Comparison of ENCODE assay signal across 20 mouse cellular contexts in the genomic region with DNA sequence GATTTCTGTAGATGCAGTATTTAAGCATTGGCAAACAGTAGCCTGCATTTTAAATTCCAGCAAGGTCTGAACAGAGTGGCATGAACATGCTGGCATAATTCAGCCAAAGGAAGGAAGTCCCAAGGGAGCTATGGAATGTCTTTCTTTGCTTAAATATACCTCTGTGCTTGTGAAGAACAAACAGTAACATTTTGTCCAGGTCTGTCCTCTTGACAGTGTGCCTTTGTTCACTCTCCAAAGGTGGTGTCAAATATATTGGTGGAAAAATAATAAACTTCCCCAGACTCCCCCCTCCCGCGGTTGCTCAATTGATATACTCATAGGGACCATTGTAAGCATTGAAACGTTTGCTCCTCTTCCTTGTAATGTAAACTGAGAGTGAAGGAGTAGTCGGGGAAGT.
DNase-seq lines count a peak whose midpoint lies in the region; ATAC-seq and TF ChIP-seq lines count a peak whose summit lies in the region.
"Had no signal": no experiment of that assay in that cellular context is flagged by ENCODE, and none has a peak within 500 bp of the region (broad histone marks: within the 10 kb centered on the region; RNA-seq: fewer than 3 reads in every experiment).

No protein-coding gene starts in this region.

- H3K9me3 ChIP-seq in embryonic facial prominence, embryonic 11.5 days (replicated peaks; ENCODE audit: control insufficient read depth, low read length), result no peaks in the 10 kb centered on the region
- no peaks in the 10 kb centered on the region for H3K9me3 ChIP-seq in embryonic facial prominence, embryonic 10.5 days
- H3K9me3 ChIP-seq in heart, embryonic 14.5 days (ENCODE audit: control insufficient read depth, low read length), result no peaks in the 10 kb centered on the region
- H3K9me3 ChIP-seq in lung, embryonic 14.5 days (ENCODE audit: low read depth, low read length), result no peaks in the 10 kb centered on the region
- H3K9me3 ChIP-seq: forebrain, embryonic 15.5 days; hindbrain, embryonic 15.5 days; neural tube, embryonic 12.5 days had no signal

- peaks cover 4% of the 10 kb centered on the region for H3K79me2 ChIP-seq in myocyte (ENCODE audit: control insufficient read depth, insufficient read depth)

- TF ChIP-seq CTCF in lung, embryonic 14.5 days (IDR thresholded peaks at IDR 0.05; ENCODE audit: low read depth), result no peak

- no peaks in the 10 kb centered on the region for H3K4me1 ChIP-seq in embryonic facial prominence, embryonic 11.5 days (ENCODE audit: control insufficient read depth, insufficient read depth, low read length)
- H3K4me1 ChIP-seq in embryonic facial prominence, embryonic 10.5 days, result peaks cover 42% of the 10 kb centered on the region
- H3K4me1 ChIP-seq in heart, embryonic 14.5 days (ENCODE audit: control insufficient read depth in 2 of 2, insufficient read depth in 2 of 2, low read length in 2 of 2), result peaks cover 6 to 21% of the 10 kb centered on the region in 2 experiments
- H3K4me1 ChIP-seq in lung, embryonic 14.5 days (ENCODE audit: insufficient read depth), result peaks cover 14% of the 10 kb centered on the region
- H3K4me1 ChIP-seq: hindbrain, embryonic 15.5 days; neural tube, embryonic 12.5 days had no signal

- ATAC-seq in embryonic facial prominence, embryonic 11.5 days (replicated peaks; ENCODE audit: insufficient number of reproducible peaks, low FRiP score, low TSS enrichment, low read depth), result no peak
- ATAC-seq in heart, embryonic 14.5 days (ENCODE audit: insufficient number of reproducible peaks, insufficient read depth, low FRiP score, low read depth), result no peak
- ATAC-seq in lung, embryonic 14.5 days (ENCODE audit: insufficient read depth), result no peak
- ATAC-seq: forebrain, embryonic 15.5 days; intestine, embryonic 16.5 days had no signal

- peak; percentile 41 for DNase-seq in embryonic facial prominence, embryonic 11.5 days (ENCODE audit: low spot score)
- no peak for DNase-seq in embryonic facial prominence, embryonic 10.5 days (ENCODE audit: low spot score)
- DNase-seq in heart, postnatal 4 days, result no peak
- DNase-seq in lung, embryonic 14.5 days, result peak; percentile 37
- DNase-seq in lung, postnatal 4 days, result no peak
- DNase-seq in gastrocnemius, postnatal 14 days, result no peak
- DNase-seq: adrenal gland, postnatal 14 days; cerebellum, adult 9-11 months; kidney, postnatal 4 days; lung, adult 18-20 months; right cerebral cortex, adult 18-20 months; thymus, postnatal 14 days had no signal

- H3K36me3 ChIP-seq in embryonic facial prominence, embryonic 11.5 days (replicated peaks; ENCODE audit: control insufficient read depth, insufficient read depth, low read depth, low read length), result no peaks in the 10 kb centered on the region
- H3K36me3 ChIP-seq in embryonic facial prominence, embryonic 10.5 days (replicated peaks), result no peaks in the 10 kb centered on the region
- H3K36me3 ChIP-seq in heart, embryonic 14.5 days (ENCODE audit: control insufficient read depth, insufficient read depth, low read length), result peaks cover 32% of the 10 kb centered on the region
- no peaks in the 10 kb centered on the region for H3K36me3 ChIP-seq in lung, embryonic 14.5 days (ENCODE audit: insufficient read depth)
- H3K36me3 ChIP-seq in myocyte (ENCODE audit: control insufficient read depth, insufficient read depth), result no peaks in the 10 kb centered on the region

- TF ChIP-seq POLR2A in myocyte (IDR thresholded peaks at IDR 0.05; ENCODE audit: insufficient read length, low read depth), result no peak

- WGBS in embryonic facial prominence, embryonic 11.5 days, result 28% methylated on average over 4 of the region's 4 CpGs
- WGBS in embryonic facial prominence, embryonic 10.5 days, result 52% methylated on average over 4 of the region's 4 CpGs
- 29% methylated on average over 4 of the region's 4 CpGs for whole genome bisulfite sequencing in heart, embryonic 14.5 days
- WGBS in lung, embryonic 14.5 days, result 17% methylated on average over 4 of the region's 4 CpGs

- intact Hi-C loops in gastrocnemius, postnatal 14 days (cut with DNase I; ENCODE audit: low total_unique reads), result no loop called here

- H3K9ac ChIP-seq in embryonic facial prominence, embryonic 11.5 days (replicated peaks; ENCODE audit: low read length), result no peak overlapping the region
- peak overlapping the region; percentile 97 for H3K9ac ChIP-seq in heart, embryonic 14.5 days (ENCODE audit: low read length)
- H3K9ac ChIP-seq in lung, embryonic 14.5 days, result no peak overlapping the region
- H3K9ac ChIP-seq: forebrain, embryonic 15.5 days; hindbrain, embryonic 15.5 days; neural tube, embryonic 12.5 days had no signal

- no peak overlapping the region for H3K27ac ChIP-seq in embryonic facial prominence, embryonic 11.5 days (replicated peaks; ENCODE audit: low read depth, low read length)
- no peak overlapping the region; the same call in 1 of the 2 replicates for H3K27ac ChIP-seq in embryonic facial prominence, embryonic 10.5 days (replicated peaks)
- peak overlapping the region; percentile 91 to 96 for H3K27ac ChIP-seq in heart, embryonic 14.5 days (replicated peaks in 1 of 2; ENCODE audit: control insufficient read depth in 1 of 2, insufficient read depth in 1 of 2, low read depth in 2 of 2, low read length in 2 of 2)
- H3K27ac ChIP-seq in lung, embryonic 14.5 days (ENCODE audit: low read depth), result no peak overlapping the region
- H3K27ac ChIP-seq: forebrain, embryonic 15.5 days; hindbrain, embryonic 15.5 days; neural tube, embryonic 12.5 days had no signal

- H3ac ChIP-seq in myocyte (ENCODE audit: control insufficient read depth, insufficient read length), result no peak overlapping the region

- no peak overlapping the region for H3K4me2 ChIP-seq in embryonic facial prominence, embryonic 11.5 days (ENCODE audit: low read depth, low read length)
- H3K4me2 ChIP-seq in heart, embryonic 14.5 days (ENCODE audit: low read length), result peak overlapping the region; percentile 68
- peak overlapping the region; percentile 20; the same call in 1 of the 2 replicates for H3K4me2 ChIP-seq in lung, embryonic 14.5 days
- H3K4me2 ChIP-seq in myocyte (ENCODE audit: low read depth), result peak overlapping the region; percentile 39
- H3K4me2 ChIP-seq: forebrain, embryonic 15.5 days; hindbrain, embryonic 15.5 days; liver, embryonic 11.5 days; neural tube, embryonic 12.5 days had no signal

- H3K27me3 ChIP-seq in embryonic facial prominence, embryonic 11.5 days (ENCODE audit: control insufficient read depth, insufficient read depth, low read length), result no peaks in the 10 kb centered on the region
- H3K27me3 ChIP-seq in embryonic facial prominence, embryonic 10.5 days (replicated peaks; ENCODE audit: low read depth, poor library complexity, severe bottlenecking), result no peaks in the 10 kb centered on the region
- H3K27me3 ChIP-seq in heart, embryonic 14.5 days (ENCODE audit: control insufficient read depth, insufficient read depth, low read length), result no peaks in the 10 kb centered on the region
- H3K27me3 ChIP-seq in lung, embryonic 14.5 days (ENCODE audit: insufficient read depth, low read length), result no peaks in the 10 kb centered on the region
- no peaks in the 10 kb centered on the region for H3K27me3 ChIP-seq in myocyte (ENCODE audit: control insufficient read depth, insufficient read depth, insufficient read length)
- H3K27me3 ChIP-seq: CH12.LX; forebrain, embryonic 15.5 days; hindbrain, embryonic 15.5 days; neural tube, embryonic 12.5 days had no signal

- no peak overlapping the region for H3K4me3 ChIP-seq in embryonic facial prominence, embryonic 11.5 days (ENCODE audit: low read depth, low read length)
- H3K4me3 ChIP-seq in embryonic facial prominence, embryonic 10.5 days, result no peak overlapping the region
- peak overlapping the region; percentile 56 to 89 for H3K4me3 ChIP-seq in heart, embryonic 14.5 days (ENCODE audit: control insufficient read depth in 1 of 2, insufficient read depth in 1 of 2, low read depth in 1 of 2, low read length in 2 of 2)
- no peak overlapping the region for H3K4me3 ChIP-seq in lung, embryonic 14.5 days (ENCODE audit: low read depth, low read length)
- H3K4me3 ChIP-seq in myocyte, result peak overlapping the region; percentile 28
- H3K4me3 ChIP-seq: forebrain, embryonic 15.5 days; hindbrain, embryonic 15.5 days; neural tube, embryonic 12.5 days had no signal

TF ChIP-seq in myocyte, 11 proteins besides CTCF, POLR2A, EP300 and RAD21:
- TF ChIP-seq SRF (IDR thresholded peaks at IDR 0.05; ENCODE audit: control insufficient read depth, insufficient read length, low read depth) (no peak), MAX (IDR thresholded peaks at IDR 0.05; ENCODE audit: low read depth) (no peak), MYOD1 (IDR thresholded peaks at IDR 0.05; ENCODE audit: control insufficient read depth in 1 of 3, insufficient read length in 2 of 3, low read depth in 2 of 3) (no peak), E2F4 (IDR thresholded peaks at IDR 0.05; ENCODE audit: insufficient read depth) (no peak), CEBPB (IDR thresholded peaks at IDR 0.05; ENCODE audit: insufficient read depth, poor library complexity, severe bottlenecking) (no peak), TCF12 (IDR thresholded peaks at IDR 0.05; ENCODE audit: insufficient read depth, poor library complexity, severe bottlenecking) (no peak), MYOG (IDR thresholded peaks at IDR 0.05; ENCODE audit: control insufficient read depth in 1 of 3, insufficient read depth in 1 of 3, insufficient read length in 2 of 3, low read depth in 2 of 3) (no peak), TCF3 (IDR thresholded peaks at IDR 0.05; ENCODE audit: insufficient read length, low read depth) (no peak), REST (IDR thresholded peaks at IDR 0.05; ENCODE audit: insufficient read depth, insufficient read length) (no peak), USF1 (IDR thresholded peaks at IDR 0.05; ENCODE audit: low read depth) (no peak), POLR2AphosphoS2 (IDR thresholded peaks at IDR 0.05; ENCODE audit: insufficient read length, low read depth) (no peak)
TF ChIP-seq in myocyte: peak in this region for 0.

Comparison
In these comparisons a context has a peak if more than half of its experiments do, and no peak if none do; other contexts are left out.
1. DNase-seq: peak in embryonic facial prominence, embryonic 11.5 days (single experiment) and lung, embryonic 14.5 days (single experiment); none in embryonic facial prominence, embryonic 10.5 days (single experiment), heart, postnatal 4 days (single experiment), lung, postnatal 4 days (0 of 2) and gastrocnemius, postnatal 14 days (single experiment).
2. H3K27ac ChIP-seq: peak in heart, embryonic 14.5 days (2 of 2); none in embryonic facial prominence, embryonic 11.5 days (single experiment), embryonic facial prominence, embryonic 10.5 days (single experiment) and lung, embryonic 14.5 days (single experiment).
3. H3K4me3 ChIP-seq: peak in heart, embryonic 14.5 days (2 of 2) and myocyte (single experiment); none in embryonic facial prominence, embryonic 11.5 days (single experiment), embryonic facial prominence, embryonic 10.5 days (single experiment) and lung, embryonic 14.5 days (single experiment).